Mouse (Mus musculus): ENCODE measurements at regions not wholly inside any gene's neighbourhood (a gene's known extent, or its start where the extent isn't known, plus 50 kb on each side); places are given as distances from the start of the nearest gene placed in this dataset.

DNA sequence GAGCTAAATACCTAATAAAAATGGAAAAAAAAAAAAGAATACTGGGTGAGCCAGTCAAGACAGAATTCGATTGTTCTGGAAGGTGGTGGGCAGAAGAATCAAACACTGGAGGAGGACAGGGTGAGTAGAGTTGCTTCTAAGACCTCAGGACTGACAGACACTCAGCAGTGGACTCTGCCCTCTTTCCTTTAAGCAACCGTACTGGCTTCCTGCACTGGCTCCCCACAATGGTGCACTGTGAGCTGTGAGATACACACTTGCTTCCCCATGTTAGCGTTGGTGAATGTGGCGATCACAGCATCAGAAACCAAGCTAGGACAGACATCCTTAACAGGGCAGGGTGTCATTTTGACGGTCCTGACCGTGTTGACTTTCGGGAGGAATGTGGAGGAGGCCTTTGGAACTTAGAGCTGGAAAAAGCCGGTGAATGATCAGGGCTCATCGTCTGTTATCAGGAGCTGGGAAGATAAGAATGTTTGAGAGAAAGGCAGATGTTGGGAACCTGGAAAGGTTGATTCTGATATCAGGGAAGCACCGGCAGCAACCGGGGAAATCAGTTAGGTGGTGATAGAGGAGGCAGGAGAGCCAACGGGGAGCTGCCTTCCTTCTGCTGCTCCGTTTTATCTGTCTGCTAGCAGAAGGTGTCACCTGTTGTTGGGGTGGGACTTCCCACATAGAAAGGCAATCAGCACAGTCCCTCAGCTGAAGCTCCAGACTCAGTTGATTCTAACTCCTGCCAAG is 254.8 kb downstream of the Ajap1 start:
- no peak for DNase-seq (ENCODE audit: low read depth, low spot score)

DNA sequence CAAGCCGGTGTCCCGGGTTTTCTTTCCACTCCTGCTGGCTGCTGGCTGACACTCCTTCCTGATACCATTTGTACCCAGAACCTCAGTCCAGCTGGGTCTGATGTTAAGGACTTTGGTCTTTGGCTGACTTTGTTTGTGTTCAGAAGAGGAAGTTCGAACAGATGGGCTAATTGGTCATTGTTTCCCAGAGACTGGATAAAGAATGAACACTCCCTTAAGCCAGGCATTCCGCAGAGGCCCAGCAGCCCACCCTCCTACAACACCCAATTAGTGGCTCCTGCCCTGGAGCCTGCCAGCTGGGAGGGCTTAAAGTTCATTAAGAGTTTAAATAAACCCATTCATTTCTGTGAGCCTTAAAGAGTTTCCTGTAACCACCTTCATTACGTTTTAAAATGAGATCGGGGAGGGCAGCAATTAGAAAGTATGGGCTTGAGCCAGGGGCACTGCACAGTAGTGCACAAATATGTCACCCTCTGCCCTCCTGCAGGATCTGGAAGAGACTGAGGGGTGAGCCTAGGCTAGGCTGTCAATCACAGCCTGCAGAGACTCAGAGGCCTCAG is 257.9 kb downstream of the Ajap1 start:
- DNase-seq (ENCODE audit: low read depth, low spot score): no peak

DNA sequence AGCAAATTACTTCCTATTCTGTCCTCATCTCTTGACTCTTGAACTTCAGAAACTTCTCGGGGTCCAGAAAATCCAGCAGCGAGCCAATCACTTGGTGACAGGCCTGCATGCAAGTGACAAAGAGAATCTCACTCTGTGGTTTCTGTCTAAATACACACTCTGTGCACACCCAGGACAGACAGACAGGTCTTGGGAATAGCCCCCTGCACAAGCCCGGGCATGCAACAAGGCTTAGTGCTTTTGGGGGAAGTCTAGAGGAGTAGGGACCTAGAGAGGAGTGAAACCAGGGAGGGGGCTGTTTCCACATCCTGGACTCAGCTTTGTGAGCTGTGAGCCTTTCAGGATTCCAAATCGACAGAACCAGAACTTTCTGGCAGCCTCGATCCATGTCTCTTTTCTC is 259.6 kb downstream of the Ajap1 start:
- no peak for DNase-seq (ENCODE audit: low read depth, low spot score)

DNA sequence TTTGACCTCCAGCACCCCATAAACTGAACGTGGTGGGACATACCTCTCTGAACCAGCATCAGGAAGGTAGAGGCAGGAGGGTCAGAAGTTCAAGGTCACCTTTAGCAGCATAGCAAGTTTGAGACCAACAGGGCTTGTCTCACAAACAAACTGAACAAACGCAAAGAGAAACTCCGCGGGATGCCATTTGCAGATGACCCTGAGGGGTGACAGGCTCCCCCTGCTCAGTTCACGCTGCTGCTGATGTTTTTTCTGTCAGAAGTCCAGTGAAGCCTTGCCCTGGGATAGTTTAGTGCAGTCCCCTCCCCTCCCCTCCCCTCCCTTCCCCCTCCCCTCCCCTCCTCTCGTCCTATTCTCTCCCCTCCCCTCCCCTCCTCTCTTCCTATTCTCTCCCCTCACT is 262.1 kb downstream of the Ajap1 start:
- no peak for DNase-seq (ENCODE audit: low read depth, low spot score)

DNA sequence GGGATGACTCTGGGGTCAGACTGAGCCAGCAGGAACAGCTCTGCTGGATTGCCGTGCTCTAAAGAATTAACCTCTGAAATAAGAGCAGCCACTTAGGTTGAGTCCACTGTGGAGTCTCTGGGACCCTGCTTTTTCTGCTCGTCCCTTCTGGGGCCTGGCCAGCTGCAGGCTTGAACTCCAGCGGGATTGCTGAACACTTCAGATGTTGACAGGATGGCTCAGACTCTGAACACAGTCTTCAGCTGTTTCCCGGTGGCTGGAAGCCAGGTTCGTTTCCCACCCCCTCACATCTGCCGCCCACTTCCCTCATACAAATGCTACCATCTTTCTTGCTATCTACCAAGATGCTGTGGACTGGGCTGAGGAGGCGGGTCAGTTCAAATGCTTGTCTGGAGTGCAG is 262.5 kb downstream of the Ajap1 start:
- DNase-seq (ENCODE audit: low read depth, low spot score): no peak

DNA sequence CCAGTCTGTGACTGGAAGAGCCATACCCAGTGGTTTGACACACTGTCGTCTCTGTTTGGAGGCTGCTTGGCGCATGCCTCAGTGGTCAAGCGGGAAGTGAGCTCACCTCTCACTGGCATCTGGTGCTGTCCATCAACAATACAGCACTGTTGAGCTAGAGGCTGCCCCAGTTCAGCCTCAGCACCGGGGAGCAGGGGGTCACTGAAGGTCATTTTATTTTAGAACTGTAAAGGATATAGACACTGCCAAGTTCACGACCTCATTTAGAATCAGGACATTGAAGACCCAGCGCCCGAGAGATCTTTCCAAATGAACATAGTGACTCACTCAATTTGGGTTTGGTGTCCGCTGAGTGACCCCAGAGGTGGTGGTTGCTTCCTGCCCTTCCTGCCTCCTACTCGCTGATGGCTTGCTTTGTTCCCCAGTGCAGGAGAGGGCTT is 265.1 kb downstream of the Ajap1 start:
- no peak for DNase-seq (ENCODE audit: low read depth, low spot score)

DNA sequence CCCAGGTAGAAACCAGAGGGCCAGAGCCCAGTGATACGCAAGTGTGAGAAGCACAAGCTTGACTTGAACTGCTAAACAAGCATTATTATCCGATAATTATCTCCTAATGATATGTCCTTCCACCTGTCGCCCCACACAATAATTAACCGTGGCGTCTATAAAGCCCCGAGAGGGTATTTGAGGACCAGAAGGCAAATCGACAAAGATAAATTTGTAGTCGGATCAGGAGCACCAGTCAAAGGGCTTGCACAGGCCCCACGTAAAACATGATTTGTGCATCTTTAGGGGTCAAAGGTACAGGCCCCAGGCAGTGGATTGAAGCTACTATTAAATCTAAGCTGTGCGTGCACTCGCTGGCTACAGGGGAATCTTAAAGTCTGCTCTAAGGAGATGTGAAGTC is 270.5 kb downstream of the Ajap1 start:
- DNase-seq (ENCODE audit: low read depth, low spot score): no peak

DNA sequence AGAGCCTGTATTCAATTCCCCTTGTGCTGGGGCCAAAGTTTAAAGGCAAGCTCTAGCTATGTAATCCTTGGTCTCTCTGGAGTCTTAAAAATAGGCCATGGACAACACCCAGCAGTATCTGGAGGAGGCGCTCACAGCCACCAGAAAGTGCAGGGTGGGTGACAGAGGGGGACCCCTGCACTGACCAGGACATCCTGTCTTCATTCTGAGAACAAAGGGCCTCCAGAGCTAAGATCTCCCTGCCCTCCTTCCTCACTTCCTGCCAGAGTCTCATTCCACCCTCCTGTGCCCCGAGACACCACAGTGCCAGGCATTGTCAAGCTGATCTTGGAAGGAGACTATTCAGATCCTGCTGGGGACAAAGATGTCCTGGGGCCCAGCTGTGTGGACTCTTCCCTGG is 273.8 kb downstream of the Ajap1 start:
- no peak for DNase-seq (ENCODE audit: low read depth, low spot score)

DNA sequence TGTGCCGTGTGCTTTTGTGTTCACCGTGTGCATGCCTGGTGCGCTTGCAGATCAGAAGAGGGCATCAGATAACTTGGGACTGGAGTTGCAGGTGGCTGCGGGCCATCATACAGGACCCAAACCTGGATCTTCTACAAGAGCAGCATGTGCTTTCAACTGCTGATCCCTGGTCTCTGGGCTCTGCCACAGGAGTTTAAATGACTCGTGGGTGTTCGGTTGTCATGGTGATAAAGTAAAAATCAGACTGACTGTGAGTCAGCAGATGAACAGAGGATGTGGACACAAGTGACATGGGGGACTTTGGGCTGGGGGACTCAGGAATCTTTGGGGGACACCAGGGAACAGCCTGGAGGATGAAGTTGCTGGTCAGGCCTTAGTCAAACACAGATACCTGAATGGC is 274.4 kb downstream of the Ajap1 start:
- no peak for DNase-seq (ENCODE audit: low read depth, low spot score)

DNA sequence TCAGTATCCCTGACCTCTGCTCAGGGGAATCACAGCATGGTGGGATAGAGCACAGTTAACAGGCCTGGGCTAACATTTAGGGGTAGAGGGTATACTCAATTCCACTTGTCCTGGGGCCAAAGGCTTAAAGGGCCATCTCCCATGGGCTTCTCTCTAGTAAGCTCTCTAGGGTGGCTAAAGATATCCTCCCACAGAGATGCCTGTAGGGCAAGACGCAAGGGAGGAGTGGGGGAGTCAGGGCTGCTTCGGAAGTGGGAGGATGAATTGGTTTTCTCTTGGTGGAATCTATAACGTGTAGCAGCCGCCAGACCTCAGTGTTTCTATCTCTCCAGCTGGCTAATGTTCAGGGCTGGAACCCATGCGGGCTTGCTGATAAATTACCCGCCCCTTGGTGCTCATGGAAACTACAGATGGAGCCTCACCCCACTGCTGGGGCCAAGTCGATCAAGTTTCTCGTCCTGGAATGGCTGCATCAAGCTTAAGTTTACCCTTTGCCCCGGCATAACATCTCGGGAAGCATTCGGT is 275.0 kb downstream of the Ajap1 start:
- no peak for DNase-seq (ENCODE audit: low read depth, low spot score)

DNA sequence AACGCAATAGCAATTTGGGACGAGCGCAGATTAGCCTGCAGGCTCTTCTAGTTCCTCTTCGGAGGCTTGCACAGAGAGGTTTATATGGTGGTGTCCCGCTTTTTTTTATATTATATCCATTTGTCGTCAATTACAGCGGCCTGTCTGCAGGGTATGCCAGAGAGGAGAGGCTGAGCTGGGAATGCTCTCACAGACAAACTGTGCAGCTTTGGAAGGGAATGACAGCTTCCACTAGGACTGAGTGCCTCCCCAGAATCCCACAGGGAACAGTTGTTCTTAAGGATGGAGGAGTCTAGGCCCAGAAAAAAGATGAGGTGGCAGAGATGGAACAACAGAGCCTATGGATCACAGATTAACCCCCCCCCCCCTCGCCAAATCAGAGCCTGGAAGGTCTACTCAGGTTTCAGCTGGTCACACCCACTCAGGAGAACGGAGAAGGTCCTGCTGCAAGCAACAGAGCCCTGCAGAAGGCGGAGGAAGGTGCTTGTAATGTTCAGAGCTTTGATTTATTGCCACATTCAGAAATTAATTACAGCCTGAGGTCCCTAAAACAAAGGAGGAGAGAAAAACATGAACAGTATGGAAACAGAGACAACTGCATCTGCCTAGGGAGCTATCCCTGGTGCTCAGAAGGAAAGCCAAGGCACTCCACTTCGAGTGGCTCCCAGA is 275.7 kb downstream of the Ajap1 start:
- DNase-seq (ENCODE audit: low read depth, low spot score): no peak

DNA sequence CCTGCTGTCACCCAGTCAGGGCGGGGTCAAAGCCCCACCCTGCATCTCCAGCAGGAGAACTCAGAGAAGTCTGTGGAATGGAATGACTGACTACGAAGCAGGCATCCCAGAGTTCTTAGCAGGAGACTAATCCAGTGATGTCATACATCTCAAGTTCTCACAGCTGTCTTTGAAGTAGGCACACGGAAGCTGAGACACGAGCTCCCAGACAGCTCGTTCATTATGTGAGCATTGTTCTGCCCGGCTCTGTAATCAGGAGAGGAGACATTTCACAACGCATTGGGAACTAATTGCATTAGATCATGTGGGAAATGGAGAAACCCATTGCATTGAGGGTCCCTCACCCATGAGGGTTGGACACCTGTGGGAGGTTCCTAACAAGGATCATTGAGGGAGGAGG is 277.8 kb downstream of the Ajap1 start:
- no peak for DNase-seq (ENCODE audit: low read depth, low spot score)

DNA sequence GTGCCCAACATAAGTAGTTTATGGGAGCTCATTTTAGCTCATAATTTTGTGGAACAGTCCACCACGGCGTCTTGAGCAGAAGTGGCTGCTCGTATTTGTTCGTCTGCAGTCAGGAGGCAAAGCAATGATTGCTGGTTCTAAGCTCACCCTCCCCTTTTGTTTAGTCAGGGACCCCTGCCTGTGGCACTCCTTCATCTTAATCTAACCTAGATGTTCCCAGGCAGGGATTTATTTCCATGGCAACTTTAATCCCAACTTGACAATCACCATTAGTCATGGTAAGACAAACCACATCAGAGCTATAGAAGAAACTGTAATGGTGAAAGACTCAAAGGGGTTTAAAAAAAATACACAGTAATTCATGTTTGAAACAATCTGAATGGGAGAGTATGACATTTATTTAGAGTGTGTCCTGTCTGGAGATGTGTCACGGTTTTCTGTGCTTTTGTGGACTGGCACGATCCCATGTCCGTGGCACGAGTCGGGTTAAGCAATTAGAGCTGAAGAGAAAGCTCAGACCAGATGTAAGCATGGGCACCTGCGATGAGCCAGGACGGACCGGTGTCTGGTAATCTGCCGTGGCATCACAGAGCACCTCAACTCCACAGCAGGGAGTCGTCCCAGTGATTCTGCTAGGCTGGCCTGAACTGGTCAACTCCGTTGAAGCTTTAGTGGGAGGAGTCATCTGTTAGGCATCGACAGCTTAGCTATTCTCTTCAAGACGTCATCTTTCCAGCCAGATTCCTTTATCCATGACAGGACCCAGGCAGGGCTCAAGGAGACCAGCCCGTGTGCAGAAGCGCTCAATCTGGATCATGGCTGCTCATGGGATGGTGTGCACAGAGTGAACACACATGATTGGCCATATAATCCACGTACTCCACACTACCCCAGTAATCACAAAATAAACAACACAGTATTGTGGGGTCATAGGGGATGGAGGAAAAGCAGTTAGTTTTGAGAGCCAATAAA is 281.5 kb downstream of the Ajap1 start:
- no peak for DNase-seq (ENCODE audit: low read depth, low spot score)

DNA sequence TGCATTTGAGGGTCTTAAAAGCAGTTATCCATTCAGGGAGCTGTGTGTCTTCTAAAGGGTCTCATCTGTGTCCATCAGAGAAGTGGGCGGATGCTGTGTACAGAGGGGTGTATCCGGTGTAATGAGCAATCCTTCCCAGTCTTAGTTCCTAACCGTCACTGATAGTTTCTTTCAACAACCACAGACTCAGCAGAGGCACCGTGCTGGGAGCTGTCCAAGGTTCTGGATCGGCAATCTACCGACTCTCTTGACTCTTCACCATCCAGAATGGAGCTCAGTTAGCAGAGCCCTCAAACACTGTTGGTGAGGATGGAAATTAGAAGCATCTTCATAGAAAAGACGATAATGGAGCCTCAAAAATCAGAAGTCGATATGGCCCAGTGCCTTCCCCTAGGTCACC is 293.1 kb downstream of the Ajap1 start:
- no peak for DNase-seq (ENCODE audit: low read depth, low spot score)

DNA sequence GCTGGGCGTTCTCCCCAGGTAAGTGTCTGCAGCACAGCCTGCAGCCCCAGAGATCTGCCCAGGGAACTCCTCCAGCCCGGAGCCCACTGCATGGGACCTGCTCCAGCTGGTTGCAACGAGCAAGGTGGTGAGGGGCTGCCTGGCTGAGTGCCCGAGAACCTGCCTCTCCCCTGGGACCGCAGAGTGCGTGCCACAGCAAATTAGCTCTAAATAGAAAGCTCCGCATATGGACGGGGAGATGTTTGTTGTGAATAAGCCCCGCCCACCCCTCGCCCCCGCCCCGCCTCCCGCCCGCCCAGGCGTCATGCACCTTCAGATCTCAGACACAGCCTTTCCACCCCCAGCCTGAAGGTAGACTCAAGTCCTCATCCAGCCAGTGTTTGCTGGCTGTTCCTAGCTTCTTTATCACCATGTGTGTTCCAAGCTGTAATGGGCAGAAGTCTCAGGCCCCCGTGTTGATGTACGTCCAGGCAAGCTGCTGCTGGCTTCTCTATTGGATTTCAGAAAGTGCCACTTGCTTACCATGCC is 294.0 kb downstream of the Ajap1 start:
- no peak for DNase-seq (ENCODE audit: low read depth, low spot score)

DNA sequence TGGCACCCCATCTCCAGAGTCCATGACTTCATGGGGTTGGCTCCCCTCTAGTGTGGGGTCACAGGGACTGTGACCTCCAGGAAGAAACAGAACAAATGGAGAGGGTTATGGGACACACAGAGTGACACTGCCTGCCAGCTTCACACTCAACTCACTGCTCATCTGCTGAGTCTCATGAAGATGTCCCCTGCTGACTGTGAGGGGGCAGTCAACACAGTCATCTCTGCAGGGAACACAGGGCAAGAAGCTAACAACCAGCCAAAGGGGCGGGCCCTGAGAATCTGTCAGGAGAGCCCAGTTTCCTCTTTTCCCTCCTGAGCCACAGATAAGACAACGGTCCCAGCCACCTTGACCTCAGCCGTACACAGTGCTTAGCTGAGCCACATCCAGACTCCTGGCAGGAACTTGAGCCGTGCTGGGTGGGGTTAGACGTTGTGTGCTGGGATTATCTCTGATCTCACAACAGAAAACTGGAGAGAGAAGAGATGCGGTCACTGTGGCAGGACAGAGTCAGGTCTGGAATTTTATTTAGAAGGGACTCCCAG is 294.6 kb downstream of the Ajap1 start:
- DNase-seq (ENCODE audit: low read depth, low spot score): no peak

DNA sequence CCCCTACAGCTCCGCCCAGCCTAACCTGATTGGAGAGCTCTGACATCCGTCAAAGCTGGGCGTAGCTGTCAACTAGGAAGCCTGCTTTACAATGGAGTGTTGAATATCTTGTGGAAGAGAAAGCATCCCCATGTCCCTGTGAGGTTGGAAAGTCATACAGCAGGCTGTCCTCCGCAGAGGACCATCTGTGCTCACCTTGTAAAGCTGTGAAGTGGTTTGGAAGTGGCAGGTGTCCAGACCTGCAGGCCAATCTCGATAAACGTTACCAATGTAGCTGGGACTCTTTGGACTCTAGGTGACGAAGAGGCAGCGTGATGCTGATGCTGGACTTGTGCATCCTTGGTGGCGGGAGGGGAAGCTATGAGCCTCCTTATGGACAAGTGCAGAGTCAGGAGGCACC is 305.1 kb downstream of the Ajap1 start:
- no peak for DNase-seq (ENCODE audit: low read depth, low spot score)

DNA sequence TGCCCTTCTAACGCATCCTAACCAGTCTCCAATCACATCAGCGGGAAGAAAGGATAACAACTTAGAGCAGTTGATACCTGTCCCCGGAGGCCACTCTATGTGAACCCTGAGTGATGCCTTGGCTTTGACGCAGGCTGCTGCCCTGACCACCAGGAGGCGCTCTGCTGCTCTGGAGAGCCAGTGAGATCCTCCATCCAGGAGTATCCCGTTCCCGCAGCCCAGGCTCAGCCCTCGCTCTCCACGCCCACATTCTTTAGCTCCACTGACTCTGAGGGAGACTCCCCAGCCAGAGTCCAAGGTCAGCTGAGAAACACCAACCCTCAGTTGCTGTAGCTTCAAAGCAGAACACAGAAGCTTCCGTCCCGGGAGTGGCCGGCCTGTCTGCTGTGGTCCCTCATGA is 307.0 kb downstream of the Ajap1 start:
- DNase-seq (ENCODE audit: low read depth, low spot score): no peak

DNA sequence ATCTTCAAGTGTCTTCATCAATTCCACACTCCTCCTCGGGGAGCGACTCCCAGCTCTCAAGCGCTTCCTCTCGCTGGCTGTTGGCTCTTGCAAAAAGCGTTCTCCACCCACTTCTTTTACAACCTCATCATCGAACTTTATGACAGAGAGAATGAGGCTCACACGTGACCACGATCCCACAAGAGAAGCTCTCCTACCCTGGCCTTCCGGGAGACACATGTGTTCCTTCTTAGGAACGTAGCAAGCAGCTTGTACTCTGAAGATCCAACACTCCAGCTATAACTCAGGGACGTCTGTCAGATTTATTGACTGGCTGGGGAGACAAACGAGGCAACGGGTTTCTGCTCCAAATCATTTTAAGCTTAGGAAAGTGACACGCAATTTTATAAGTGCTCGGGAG is 307.5 kb downstream of the Ajap1 start:
- DNase-seq (ENCODE audit: low read depth, low spot score): no peak

DNA sequence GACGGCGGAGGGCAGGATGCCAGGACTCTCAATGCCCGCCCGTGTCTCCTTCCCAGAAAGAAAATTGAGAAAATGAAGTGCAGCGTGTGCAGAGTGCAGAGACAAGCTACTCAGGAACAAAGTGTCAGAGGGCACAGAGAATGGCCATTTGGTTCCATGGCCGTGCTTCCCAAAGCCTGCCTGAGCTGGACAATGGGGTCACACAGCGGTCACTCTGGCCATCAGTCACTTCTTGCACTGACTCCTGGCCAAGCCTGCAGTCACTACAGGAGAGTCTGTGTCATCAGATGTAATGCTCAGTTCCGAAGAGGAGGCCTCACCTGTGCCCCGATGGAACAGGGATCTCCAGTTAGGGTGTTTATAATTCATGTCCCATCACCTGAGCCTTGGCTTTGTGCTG is 312.6 kb downstream of the Ajap1 start:
- no peak for DNase-seq (ENCODE audit: low read depth, low spot score)

DNA sequence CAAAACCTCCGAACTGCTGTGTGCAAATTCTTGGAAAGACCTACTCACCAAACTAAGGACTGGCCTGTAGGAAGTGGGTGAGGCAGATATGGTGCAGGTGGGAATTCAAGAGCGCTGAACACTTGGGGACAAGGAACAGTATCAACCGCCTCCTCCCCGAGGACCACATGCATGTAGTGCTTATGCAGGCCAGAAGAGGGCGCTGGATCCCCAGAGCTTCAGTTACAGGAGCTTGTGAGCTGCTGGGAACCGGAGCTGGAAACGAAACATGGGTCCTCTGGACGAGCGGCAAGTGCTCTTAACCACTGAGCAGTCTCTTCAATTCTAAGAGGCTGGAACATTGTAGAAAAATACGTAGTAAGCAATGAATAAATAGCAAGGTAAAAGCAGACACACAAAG is 317.8 kb downstream of the Ajap1 start:
- DNase-seq (ENCODE audit: low read depth, low spot score): no peak

Measured in skeletal muscle tissue, adult 2 months (tissue).